Comparison of ENCODE assay signal across 19 mouse cellular contexts in the genomic region with DNA sequence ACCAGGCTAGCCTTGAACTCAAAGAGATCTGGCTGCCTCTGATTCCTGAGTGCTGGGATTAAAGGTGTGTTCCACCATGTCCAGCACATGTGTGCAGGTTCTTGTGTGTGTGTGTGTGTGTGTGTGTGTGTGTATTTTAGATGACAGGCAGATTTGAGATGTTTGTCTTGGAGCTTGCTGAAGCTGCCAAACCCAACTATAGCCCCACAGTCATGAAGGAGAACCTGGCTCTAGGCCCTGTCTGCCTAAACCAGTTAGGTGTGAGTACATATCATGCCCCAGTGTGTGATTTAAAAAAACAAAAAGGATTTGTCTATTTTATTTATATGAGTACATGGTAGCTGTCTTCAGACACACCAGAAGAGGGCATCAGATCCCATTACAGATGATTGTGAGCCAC.
"Had no signal": no experiment of that assay in that cellular context is flagged by ENCODE, and none has a peak within 500 bp of the region (broad histone marks: within the 10 kb centered on the region; RNA-seq: fewer than 3 reads in every experiment).

No protein-coding gene starts in this region.

- ATAC-seq: hindbrain, postnatal 0 days; intestine, embryonic 16.5 days; liver, embryonic 12.5 days had no signal

- H3K27me3 ChIP-seq: hindbrain, embryonic 13.5 days; hindbrain, embryonic 15.5 days; kidney, embryonic 15.5 days; limb, embryonic 13.5 days; limb, embryonic 15.5 days; liver, embryonic 12.5 days had no signal

- H3K27ac ChIP-seq: hindbrain, embryonic 13.5 days; hindbrain, embryonic 15.5 days; hindbrain, postnatal 0 days; kidney, embryonic 15.5 days; kidney, postnatal 0 days; limb, embryonic 13.5 days; limb, embryonic 15.5 days; liver, embryonic 12.5 days; liver, embryonic 14.5 days had no signal

- H3K4me3 ChIP-seq: hindbrain, embryonic 13.5 days; hindbrain, embryonic 15.5 days; kidney, embryonic 15.5 days; limb, embryonic 13.5 days; limb, embryonic 15.5 days; liver, embryonic 12.5 days had no signal

- H3K9me3 ChIP-seq: hindbrain, embryonic 13.5 days; hindbrain, embryonic 15.5 days; kidney, embryonic 15.5 days; limb, embryonic 13.5 days; limb, embryonic 15.5 days; liver, embryonic 12.5 days had no signal

- H3K36me3 ChIP-seq: hindbrain, embryonic 13.5 days; hindbrain, embryonic 15.5 days; kidney, embryonic 15.5 days; limb, embryonic 13.5 days; limb, embryonic 15.5 days; liver, embryonic 12.5 days had no signal

- H3K4me1 ChIP-seq: hindbrain, embryonic 13.5 days; hindbrain, embryonic 15.5 days; kidney, embryonic 15.5 days; limb, embryonic 15.5 days had no signal

- DNase-seq: gastrocnemius, postnatal 14 days; gastrocnemius, postnatal 36 days; heart, postnatal 36 days; kidney, adult 11 months; kidney, postnatal 14 days; layer of hippocampus, adult 9-11 months; layer of hippocampus, postnatal 36 days; left cerebral cortex, postnatal 4 days had no signal

- H3K4me2 ChIP-seq: heart, embryonic 11.5 days; hindbrain, embryonic 13.5 days; hindbrain, embryonic 15.5 days; kidney, embryonic 15.5 days; limb, embryonic 13.5 days; limb, embryonic 15.5 days; liver, embryonic 12.5 days had no signal

- H3K9ac ChIP-seq: hindbrain, embryonic 13.5 days; hindbrain, embryonic 15.5 days; kidney, embryonic 15.5 days; limb, embryonic 13.5 days; limb, embryonic 15.5 days; liver, embryonic 12.5 days; liver, embryonic 14.5 days had no signal
